Mouse (Mus musculus) C2C12 (cell line): ENCODE data around the gene Col6a1.

Source experiments
- CEBPB ChIP-seq: IDR thresholded peaks from one replicate; pipeline ENCODE4 v1.6.1; 2011; ENCODE audit warnings: low read depth, mild to moderate bottlenecking, control low read depth, moderate library complexity
- CTCF ChIP-seq: IDR thresholded peaks from one replicate; pipeline ENCODE4 v1.5.1; 2011; ENCODE audit not compliant: control insufficient read depth, insufficient read depth, insufficient read length
- MAX ChIP-seq: IDR thresholded peaks from one replicate; pipeline ENCODE4 v1.6.1; 2011; ENCODE audit warnings: mild to moderate bottlenecking, control low read depth
- MYOD1 ChIP-seq: IDR thresholded peaks from one replicate; pipeline ENCODE4 v1.6.1; 2011; ENCODE audit warnings: low read depth; ENCODE audit not compliant: control insufficient read depth, insufficient read length
- USF1 ChIP-seq: IDR thresholded peaks from one replicate; pipeline ENCODE4 v1.6.1; 2011; ENCODE audit warnings: low read depth, mild to moderate bottlenecking, control low read depth, moderate library complexity

GRCm38 (mm10) chr10:76712500-76712899 is 13.5 kb downstream of the Col6a1 start:
- TF ChIP-seq CTCF (no peak), MYOD1 (no peak), MAX (no peak), CEBPB (no peak), USF1 (no peak)
